Mouse (Mus musculus) midbrain, postnatal 0 days (tissue): ENCODE data around the gene Mta3. TPM values are rescaled to one million over a fixed set of nuclear protein-coding genes. Genes with fewer than 3 reads are reported as not detected.

ENCODE experiments used
- ATAC-seq: fragments of 200-750 bp; cut with Nextera tagmentation; 2 replicates; pipeline ENCODE4 v1.8.0; 2017; ENCODE audit warnings: moderate number of reproducible peaks, mild to moderate bottlenecking, moderate TSS enrichment, moderate library complexity; ENCODE audit not compliant: low FRiP score
- DNase-seq: peaks from one replicate; pipeline ENCODE4 v3.0.0-alpha.2; 2015; ENCODE audit warnings: low spot score
- H3K27ac ChIP-seq: fragments of 300-500 bp; sonication (generic); 2 replicates; pipeline ENCODE4 v1.5.1; 2014; ENCODE audit warnings: low read depth, mild to moderate bottlenecking, low read length, mixed read lengths
- H3K27me3 ChIP-seq: fragments of 300-500 bp; sonication (generic); 2 replicates; pipeline ENCODE4 v1.6.1; 2014; ENCODE audit warnings: low read length, control low read depth, mixed read lengths; ENCODE audit not compliant: insufficient read depth
- H3K36me3 ChIP-seq: fragments of 300-500 bp; sonication (generic); 2 replicates; pipeline ENCODE4 v1.6.1; 2014; ENCODE audit warnings: low read length, control low read depth, mixed read lengths; ENCODE audit not compliant: insufficient read depth
- H3K4me1 ChIP-seq: fragments of 300-500 bp; sonication (generic); 2 replicates; pipeline ENCODE4 v1.6.1; 2014; ENCODE audit warnings: mild to moderate bottlenecking, control low read depth, antibody characterized with exemption, low read length, mixed read lengths; ENCODE audit not compliant: insufficient read depth
- H3K4me2 ChIP-seq: fragments of 300-500 bp; sonication (generic); 2 replicates; pipeline ENCODE4 v1.6.1; 2014; ENCODE audit warnings: low read depth, mild to moderate bottlenecking, low read length, mixed read lengths; ENCODE audit not compliant: poor library complexity, severe bottlenecking
- H3K4me3 ChIP-seq: fragments of 300-500 bp; sonication (generic); 2 replicates; pipeline ENCODE4 v1.5.1; 2014; ENCODE audit warnings: low read depth, mild to moderate bottlenecking, low read length, moderate library complexity
- H3K9ac ChIP-seq: fragments of 300-500 bp; sonication (generic); replicated peaks from 2 replicates; pipeline ENCODE4 v1.6.1; 2014; ENCODE audit warnings: mild to moderate bottlenecking, low read length, moderate library complexity, mixed read lengths; ENCODE audit not compliant: poor library complexity, severe bottlenecking
- H3K9me3 ChIP-seq: fragments of 300-500 bp; sonication (generic); 2 replicates; pipeline ENCODE4 v1.6.1; 2016; ENCODE audit warnings: low read length, control low read depth
- CTCF ChIP-seq: IDR thresholded peaks from 2 replicates; pipeline ENCODE4 v1.5.1; 2016; ENCODE audit warnings: antibody characterized with exemption, mild to moderate bottlenecking
- WGBS: fragments of 180-500 bp; shearing (Covaris S2); extraction: QIAGEN DNeasy Blood & Tissue Kit; methylation state at CpG from one replicate; pipeline ENCODE4 v1.1.7; 2014; 5-methylcytosine and 5-hydroxymethylcytosine counted together
- polyA plus RNA-seq: library from polyadenylated mRNA; unstranded; fragments of >200 nt; fragmentation: Nextera tagmentation; extraction: Ambion mirVana; gene quantifications from 2 replicates; pipeline ENCODE4 v1.2.1, GENCODE M21; 2015
- total RNA-seq: library from RNA; depleted of rRNA; stranded (reverse); fragments of >200 nt; gene quantifications from 2 replicates; pipeline ENCODE4 v1.2.3, GENCODE M21; 2014; rRNA removed

Gene Mta3
- total RNA-seq (40.3 and 43.6 TPM in 2 replicates), polyA plus RNA-seq (27.3 and 28.9 TPM in 2 replicates)

GRCm38 (mm10) chr17:83706116-83706593 is at the start of gene Mta3:
Gene Mta3 (plus strand): TSS chr17:83706163.
- no peak for TF ChIP-seq CTCF
- H3K9me3 ChIP-seq = no peaks in the 10 kb centered on the region
- peak within 1 kb of the TSS; percentile 91 for H3K9ac ChIP-seq
- peak; percentile 73 for ATAC-seq
- no peaks in the 10 kb centered on the region for H3K4me1 ChIP-seq
- H3K4me3 ChIP-seq = peak within 1 kb of the TSS; percentile 79
- DNase-seq = no peak
- H3K27ac ChIP-seq = peak within 1 kb of the TSS; percentile 83
- WGBS = 0% methylated on average over 17 of the region's 56 CpGs
- H3K36me3 ChIP-seq = no peaks in the 10 kb centered on the region
- no peaks in the 10 kb centered on the region for H3K27me3 ChIP-seq
- peak within 1 kb of the TSS; percentile 95 for H3K4me2 ChIP-seq

DNA sequence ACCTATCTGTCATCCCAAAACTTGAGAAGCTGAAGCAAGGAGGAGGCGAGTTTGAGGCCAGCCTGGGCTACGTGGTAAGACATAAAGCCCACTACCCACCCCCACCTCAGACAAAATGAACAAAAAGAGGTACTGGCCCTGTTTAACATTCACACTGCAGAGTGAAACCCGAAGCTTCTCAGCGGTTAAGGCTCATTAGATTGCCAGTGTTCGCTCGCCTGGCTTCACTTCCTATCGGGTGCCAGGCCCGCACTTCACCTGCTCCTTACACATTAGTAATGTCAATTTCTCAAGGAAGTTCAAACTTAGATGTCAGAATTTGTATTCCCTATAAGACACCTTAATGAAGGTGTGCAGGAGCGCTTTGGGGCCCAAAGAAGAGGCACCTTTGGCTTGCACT is 48.6 kb upstream of the Mta3 start:
- Histone ChIP-seq H3K9ac (no peak overlapping the region), H3K36me3 (no peaks in the 10 kb centered on the region), H3K27me3 (no peaks in the 10 kb centered on the region), H3K4me1 (no peaks in the 10 kb centered on the region), H3K4me3 (no peak overlapping the region), H3K27ac (no peak overlapping the region), H3K4me2 (no peak overlapping the region), H3K9me3 (no peaks in the 10 kb centered on the region)
- DNase-seq (no peak), ATAC-seq (no peak)
- no peak for TF ChIP-seq CTCF
- 77% methylated on average over 9 of the region's 9 CpGs for WGBS

- no peak for TF ChIP-seq CTCF
- WGBS = 74% methylated on average over 1 of the region's 1 CpGs
- Histone ChIP-seq H3K27me3 (no peaks in the 10 kb centered on the region), H3K9ac (no peak overlapping the region), H3K27ac (no peak overlapping the region), H3K4me1 (no peaks in the 10 kb centered on the region), H3K4me2 (no peak overlapping the region), H3K36me3 (no peaks in the 10 kb centered on the region), H3K4me3 (no peak overlapping the region), H3K9me3 (no peaks in the 10 kb centered on the region)
- no peak for DNase-seq
- ATAC-seq = no peak
Measured at GRCm38 (mm10) chr17:83658943-83659342, 47.0 kb upstream of the Mta3 start.

- no peaks in the 10 kb centered on the region for H3K9me3 ChIP-seq
- H3K36me3 ChIP-seq = no peaks in the 10 kb centered on the region
- no peak for ATAC-seq
- H3K4me1 ChIP-seq = no peaks in the 10 kb centered on the region
- H3K4me3 ChIP-seq = no peak overlapping the region
- H3K27me3 ChIP-seq = no peaks in the 10 kb centered on the region
- WGBS = 43% methylated on average over 8 of the region's 8 CpGs
- H3K9ac ChIP-seq = no peak overlapping the region
- no peak for TF ChIP-seq CTCF
- no peak overlapping the region for H3K27ac ChIP-seq
- DNase-seq = no peak
- no peak overlapping the region for H3K4me2 ChIP-seq
Measured at GRCm38 (mm10) chr17:83664761-83665160, 41.2 kb upstream of the Mta3 start.

DNA sequence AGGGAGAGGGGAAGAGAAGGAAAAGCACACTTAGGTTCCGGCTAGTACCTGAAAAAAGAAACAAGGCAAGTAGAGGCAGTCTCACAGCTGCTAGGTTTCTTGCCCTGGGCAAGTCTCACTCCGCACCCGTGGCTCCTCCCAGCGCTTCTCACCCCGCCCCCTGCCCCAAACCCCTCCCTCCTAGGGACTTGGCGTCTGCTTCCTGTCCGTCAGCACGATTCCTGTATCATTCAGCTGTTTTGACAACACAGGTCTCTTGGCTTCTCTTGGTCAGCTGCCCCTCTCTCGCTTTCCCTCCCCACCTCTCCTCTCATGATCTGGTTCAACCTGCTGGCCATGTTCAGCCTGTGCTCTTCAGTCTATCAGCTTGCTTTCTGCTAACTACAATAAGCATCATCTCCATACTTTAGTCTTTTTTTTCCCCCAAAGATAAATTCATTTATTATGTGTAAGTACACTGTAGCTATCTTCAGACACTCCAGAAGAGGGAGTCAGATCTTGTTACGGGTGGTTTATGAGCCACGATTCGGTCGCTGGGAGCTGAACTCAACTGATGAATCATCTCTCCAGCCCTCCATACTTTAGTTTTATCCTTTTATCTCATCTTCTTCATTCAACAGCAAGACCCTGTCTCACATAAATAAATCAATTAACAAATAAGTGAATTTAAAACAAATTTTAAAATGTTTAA is 39.2 kb upstream of the Mta3 start:
- TF ChIP-seq CTCF = no peak
- Histone ChIP-seq H3K4me1 (no peaks in the 10 kb centered on the region), H3K9ac (no peak overlapping the region), H3K4me2 (no peak overlapping the region), H3K9me3 (no peaks in the 10 kb centered on the region), H3K4me3 (no peak overlapping the region), H3K27me3 (no peaks in the 10 kb centered on the region), H3K36me3 (no peaks in the 10 kb centered on the region), H3K27ac (no peak overlapping the region)
- WGBS = 79% methylated on average over 13 of the region's 13 CpGs
- DNase-seq (no peak), ATAC-seq (no peak)

GRCm38 (mm10) chr17:83667934-83668690 is 37.9 kb upstream of the Mta3 start:
- H3K27me3 ChIP-seq = no peaks in the 10 kb centered on the region
- H3K9ac ChIP-seq = no peak overlapping the region
- no peak for TF ChIP-seq CTCF
- H3K9me3 ChIP-seq = no peaks in the 10 kb centered on the region
- ATAC-seq (no peak), DNase-seq (no peak)
- no peak overlapping the region for H3K27ac ChIP-seq
- H3K4me3 ChIP-seq = no peak overlapping the region
- no peaks in the 10 kb centered on the region for H3K36me3 ChIP-seq
- no peak overlapping the region for H3K4me2 ChIP-seq
- 84% methylated on average over 3 of the region's 3 CpGs for WGBS
- no peaks in the 10 kb centered on the region for H3K4me1 ChIP-seq
